Mouse (Mus musculus): ENCODE data around the gene Kif6. TPM values are rescaled to one million over a fixed set of nuclear protein-coding genes. Genes with fewer than 3 reads are reported as not detected.

Gene Kif6
- polyA plus RNA-seq, 1 experiment from 2014 or later = 3.2 TPM

DNA sequence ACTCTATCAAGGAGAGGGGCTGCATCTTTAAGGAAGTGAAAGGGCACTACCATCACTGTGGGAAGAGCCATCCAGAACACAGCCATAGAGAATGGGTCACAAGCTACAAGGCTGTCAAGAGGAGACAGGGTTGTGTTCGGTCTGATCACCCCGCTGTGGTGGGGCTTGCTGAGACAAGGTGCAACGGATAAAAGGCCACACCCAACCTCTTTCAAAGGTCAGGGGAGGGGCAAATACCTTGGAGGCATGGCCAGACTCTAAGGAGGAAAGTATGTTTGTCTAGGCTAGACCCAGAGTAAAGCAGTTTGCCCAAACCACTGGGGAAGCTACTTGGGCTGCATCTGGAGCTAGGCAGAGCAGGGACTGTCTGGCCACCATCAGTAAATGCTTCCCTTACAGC is 318.9 kb downstream of the Kif6 start:
- Histone ChIP-seq H3K27ac (no peak overlapping the region), H3K36me3 (no peaks in the 10 kb centered on the region), H3K9me3 (no peaks in the 10 kb centered on the region), H3K4me2 (no peak overlapping the region), H3K27me3 (peaks cover 17% of the 10 kb centered on the region), H3K4me3 (no peak overlapping the region), H3K4me1 (peaks cover 8% of the 10 kb centered on the region; the same call in 1 of the 2 replicates), H3K9ac (no peak overlapping the region)
- ATAC-seq (ENCODE audit: insufficient number of reproducible peaks, insufficient read depth, low FRiP score, low TSS enrichment, low read depth) = no peak
- WGBS = 60% methylated on average over 3 of the region's 3 CpGs

DNA sequence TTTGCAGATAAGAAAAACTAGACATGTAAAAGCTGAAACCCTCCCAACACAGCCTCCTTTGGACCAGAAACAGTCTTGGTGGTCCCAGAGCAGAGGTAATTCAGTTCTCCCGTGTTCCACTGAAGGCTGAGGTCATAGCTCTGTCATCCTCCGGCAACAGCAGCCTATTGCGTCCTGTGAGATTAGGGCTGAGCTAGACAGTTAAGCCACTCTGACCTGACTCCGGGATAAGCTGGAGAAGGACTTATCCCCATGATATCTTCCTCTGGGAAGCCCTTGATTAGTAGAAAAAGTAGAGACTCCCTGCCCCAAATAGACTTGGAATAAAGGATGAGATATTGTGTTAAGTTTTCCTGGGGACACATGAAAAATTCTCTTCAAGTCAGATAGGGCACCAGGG is 319.6 kb downstream of the Kif6 start:
- no peak overlapping the region for H3K27ac ChIP-seq
- no peak overlapping the region for H3K4me2 ChIP-seq
- H3K36me3 ChIP-seq = no peaks in the 10 kb centered on the region
- H3K27me3 ChIP-seq = peaks cover 17% of the 10 kb centered on the region
- peaks cover 8% of the 10 kb centered on the region; the same call in 1 of the 2 replicates for H3K4me1 ChIP-seq
- H3K9ac ChIP-seq = no peak overlapping the region
- 54% methylated on average over 4 of the region's 4 CpGs for WGBS
- no peak overlapping the region for H3K4me3 ChIP-seq
- ATAC-seq (ENCODE audit: insufficient number of reproducible peaks, insufficient read depth, low FRiP score, low TSS enrichment, low read depth) = no peak
- H3K9me3 ChIP-seq = no peaks in the 10 kb centered on the region

DNA sequence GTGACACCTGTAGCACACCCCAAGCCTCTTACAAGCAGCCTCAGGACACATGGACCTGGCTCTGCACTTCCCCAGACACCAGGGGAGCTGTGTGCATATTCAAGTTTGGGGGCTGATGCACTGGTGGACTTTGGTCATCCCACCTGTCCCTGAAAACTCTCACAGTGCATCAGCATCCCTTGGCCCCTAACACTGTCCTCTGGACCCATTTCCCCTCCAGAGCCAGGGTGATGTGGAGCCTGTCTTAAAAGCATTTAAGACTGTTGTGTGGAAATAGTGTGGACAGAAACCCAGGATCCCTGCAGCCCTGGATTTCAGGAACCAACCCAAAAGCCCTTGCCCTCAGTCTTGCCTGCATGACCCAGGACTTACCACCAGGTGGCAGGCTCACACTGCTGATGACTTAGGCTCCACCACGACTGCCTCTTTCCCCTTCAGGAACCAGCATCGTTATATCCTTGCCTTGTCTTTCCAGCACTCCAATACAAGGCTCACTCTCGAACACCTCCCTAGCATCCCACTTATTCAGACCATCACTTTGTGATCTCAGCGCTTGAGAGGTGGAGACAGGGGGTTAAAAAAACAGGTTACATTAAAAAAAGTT is 320.8 kb downstream of the Kif6 start:
- 3% methylated on average over 4 of the region's 4 CpGs for WGBS
- no peak for ATAC-seq (ENCODE audit: insufficient number of reproducible peaks, insufficient read depth, low FRiP score, low TSS enrichment, low read depth)

DNA sequence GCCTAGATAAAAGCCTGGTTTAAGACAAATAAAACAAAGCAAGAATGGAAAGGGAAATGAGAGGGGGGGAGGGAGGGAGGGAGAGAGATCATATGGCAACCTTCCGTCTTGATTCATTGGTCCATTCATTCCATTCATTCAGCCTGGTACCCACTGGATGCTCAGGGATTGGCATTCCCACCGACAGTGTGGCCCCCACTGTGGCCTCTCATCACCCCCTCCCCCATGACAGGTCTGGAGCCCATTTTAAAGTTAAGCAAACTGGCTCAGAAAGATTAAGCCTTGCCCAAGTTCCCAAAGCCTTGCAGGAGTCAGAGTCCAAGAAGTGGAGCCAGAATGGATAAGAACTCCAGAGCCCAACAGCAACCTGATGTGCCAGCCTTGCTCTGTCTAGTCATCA is 321.3 kb downstream of the Kif6 start:
- Histone ChIP-seq H3K27me3 (peaks cover 17% of the 10 kb centered on the region), H3K4me2 (no peak overlapping the region), H3K9ac (no peak overlapping the region), H3K4me1 (peaks cover 8% of the 10 kb centered on the region; the same call in 1 of the 2 replicates), H3K4me3 (no peak overlapping the region), H3K9me3 (no peaks in the 10 kb centered on the region), H3K36me3 (no peaks in the 10 kb centered on the region), H3K27ac (no peak overlapping the region)
- no peak for ATAC-seq (ENCODE audit: insufficient number of reproducible peaks, insufficient read depth, low FRiP score, low TSS enrichment, low read depth)
- 13% methylated on average over 2 of the region's 2 CpGs for WGBS

More for the DNA sequence above, 320.8 kb downstream of the Kif6 start:
- Histone ChIP-seq H3K36me3 (no peaks in the 10 kb centered on the region), H3K9ac (no peak overlapping the region), H3K4me3 (no peak overlapping the region), H3K27me3 (peaks cover 17% of the 10 kb centered on the region), H3K9me3 (no peaks in the 10 kb centered on the region), H3K4me2 (no peak overlapping the region), H3K27ac (no peak overlapping the region), H3K4me1 (peaks cover 8% of the 10 kb centered on the region; the same call in 1 of the 2 replicates)

DNA sequence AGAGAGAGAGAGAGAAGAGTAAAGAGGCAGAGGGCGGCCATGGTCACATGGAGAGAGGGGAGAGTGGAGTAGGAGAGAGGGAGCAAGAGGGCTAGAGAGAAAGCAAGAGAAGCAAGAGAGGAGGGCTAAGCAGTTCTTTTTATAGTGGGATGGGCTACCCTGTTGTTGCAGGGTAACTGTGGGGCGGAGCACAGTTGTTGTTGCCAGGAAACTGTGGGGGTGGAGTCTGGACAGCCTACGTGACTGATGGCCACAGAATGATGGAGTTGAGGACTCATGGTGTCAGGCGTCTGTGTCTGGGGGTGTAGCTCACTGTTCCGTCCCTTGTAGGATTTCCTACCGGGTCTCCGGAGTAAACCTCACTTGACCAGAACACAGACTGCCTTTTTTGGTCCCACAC is 324.2 kb downstream of the Kif6 start:
- H3K9ac ChIP-seq = no peak overlapping the region
- no peak for ATAC-seq (ENCODE audit: insufficient number of reproducible peaks, insufficient read depth, low FRiP score, low TSS enrichment, low read depth)
- H3K9me3 ChIP-seq = no peaks in the 10 kb centered on the region
- peaks cover 13% of the 10 kb centered on the region for H3K27me3 ChIP-seq
- H3K4me1 ChIP-seq = peaks cover 8% of the 10 kb centered on the region; the same call in 1 of the 2 replicates
- H3K4me2 ChIP-seq = no peak overlapping the region
- WGBS = 76% methylated on average over 7 of the region's 7 CpGs
- no peak overlapping the region for H3K4me3 ChIP-seq
- H3K27ac ChIP-seq = no peak overlapping the region
- H3K36me3 ChIP-seq = no peaks in the 10 kb centered on the region

DNA sequence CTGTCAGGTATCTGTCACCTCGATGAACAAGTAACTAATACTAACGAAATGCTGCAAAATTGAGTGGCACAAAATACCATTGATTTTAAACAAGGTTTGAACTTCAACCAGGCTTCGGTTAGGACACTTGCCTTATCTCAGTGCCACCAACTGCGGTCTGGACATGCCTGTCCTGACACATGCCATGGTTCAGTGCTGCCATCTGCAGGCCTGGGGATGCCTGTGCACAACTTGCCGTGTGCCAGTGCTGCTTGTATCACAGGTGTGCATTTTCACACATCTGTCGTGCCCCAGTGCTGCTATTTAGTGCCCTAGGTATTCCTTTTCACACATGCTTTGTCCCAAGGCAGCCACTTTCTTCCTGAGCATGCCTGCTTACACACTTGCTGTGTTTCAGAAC is 327.7 kb downstream of the Kif6 start:
- H3K9ac ChIP-seq = no peak overlapping the region
- 67% methylated on average over 6 of the region's 6 CpGs for WGBS

DNA sequence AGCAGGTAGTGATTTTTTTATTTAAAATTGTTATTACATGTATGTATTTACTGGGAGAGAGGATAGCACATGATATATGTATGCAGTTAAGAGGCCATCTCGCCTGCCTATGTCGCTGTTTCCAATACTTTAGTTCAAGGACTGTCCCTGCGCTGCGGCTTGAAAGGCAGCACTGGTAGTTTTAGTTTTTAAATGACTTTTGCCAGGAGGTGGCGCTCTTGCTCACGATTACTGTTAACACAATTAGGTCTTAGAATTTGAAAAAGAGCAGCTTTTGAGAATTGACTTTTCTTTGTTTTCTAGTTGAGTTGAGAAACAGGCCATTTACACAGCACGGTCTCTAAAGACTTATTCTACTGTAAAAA is 336.5 kb downstream of the Kif6 start:
- H3K27me3 ChIP-seq = no peaks in the 10 kb centered on the region
- peak overlapping the region; percentile 52 for H3K4me2 ChIP-seq
- H3K9ac ChIP-seq = no peak overlapping the region
- no peak for ATAC-seq (ENCODE audit: insufficient number of reproducible peaks, insufficient read depth, low FRiP score, low TSS enrichment, low read depth)
- peak overlapping the region; percentile 24 for H3K4me3 ChIP-seq
- H3K27ac ChIP-seq = no peak overlapping the region
- no peaks in the 10 kb centered on the region for H3K36me3 ChIP-seq
- H3K9me3 ChIP-seq = no peaks in the 10 kb centered on the region
- H3K4me1 ChIP-seq = peaks cover 7% of the 10 kb centered on the region; the same call in 1 of the 2 replicates
- 7% methylated on average over 7 of the region's 7 CpGs for WGBS

More for the DNA sequence above, 327.7 kb downstream of the Kif6 start:
- Histone ChIP-seq H3K4me3 (no peak overlapping the region), H3K27ac (no peak overlapping the region), H3K4me2 (no peak overlapping the region), H3K36me3 (no peaks in the 10 kb centered on the region), H3K4me1 (no peaks in the 10 kb centered on the region), H3K9me3 (no peaks in the 10 kb centered on the region), H3K27me3 (no peaks in the 10 kb centered on the region)
- ATAC-seq (ENCODE audit: insufficient number of reproducible peaks, insufficient read depth, low FRiP score, low TSS enrichment, low read depth) = no peak

DNA sequence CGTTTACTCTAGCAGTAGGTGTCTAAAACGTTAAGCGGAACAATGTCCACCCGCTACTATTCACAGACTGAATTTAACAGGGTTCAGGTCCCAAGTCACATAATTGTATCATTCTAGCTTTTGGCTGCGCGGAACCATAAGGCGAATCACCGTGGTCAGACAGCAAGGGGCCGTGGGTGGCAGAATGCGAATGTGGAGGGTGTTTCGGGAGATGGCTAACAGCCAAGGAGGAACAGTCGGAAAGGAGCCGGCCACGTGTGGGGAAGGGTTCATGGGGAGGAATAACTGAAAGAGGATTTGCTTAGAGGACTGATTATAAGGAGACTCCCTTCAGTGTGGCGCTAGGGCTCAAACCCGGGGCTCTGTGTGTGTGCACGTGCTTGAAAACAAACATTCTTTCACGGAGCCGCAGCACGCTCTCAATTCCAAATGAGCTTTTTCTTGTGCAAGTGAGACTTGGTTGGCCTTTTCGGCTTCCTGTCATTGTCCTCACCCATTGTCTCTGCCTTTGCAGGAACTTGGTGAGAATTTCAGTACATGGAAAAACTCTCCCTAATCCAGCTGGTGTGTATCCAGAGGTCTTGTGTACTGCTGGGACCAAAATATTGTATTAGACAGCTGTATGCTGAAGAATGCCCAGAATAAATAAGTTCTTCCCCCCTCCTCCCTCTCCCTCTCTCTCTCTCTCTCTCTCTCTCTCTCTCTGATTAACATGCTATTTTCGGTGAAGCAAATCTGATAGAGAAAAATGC is 337.1 kb downstream of the Kif6 start:
- peak overlapping the region; percentile 51; the same call in 1 of the 2 replicates for H3K9ac ChIP-seq
- peak overlapping the region; percentile 52 for H3K4me2 ChIP-seq
- no peak for ATAC-seq (ENCODE audit: insufficient number of reproducible peaks, insufficient read depth, low FRiP score, low TSS enrichment, low read depth)
- H3K9me3 ChIP-seq = no peaks in the 10 kb centered on the region
- WGBS = 49% methylated on average over 22 of the region's 22 CpGs
- peaks cover 7% of the 10 kb centered on the region; the same call in 1 of the 2 replicates for H3K4me1 ChIP-seq
- no peaks in the 10 kb centered on the region for H3K36me3 ChIP-seq
- no peaks in the 10 kb centered on the region for H3K27me3 ChIP-seq
- H3K27ac ChIP-seq = 0 out of 2 replicates have a peak overlapping the region, but pooled peaks have one; percentile 33
- peak overlapping the region; percentile 24 for H3K4me3 ChIP-seq

DNA sequence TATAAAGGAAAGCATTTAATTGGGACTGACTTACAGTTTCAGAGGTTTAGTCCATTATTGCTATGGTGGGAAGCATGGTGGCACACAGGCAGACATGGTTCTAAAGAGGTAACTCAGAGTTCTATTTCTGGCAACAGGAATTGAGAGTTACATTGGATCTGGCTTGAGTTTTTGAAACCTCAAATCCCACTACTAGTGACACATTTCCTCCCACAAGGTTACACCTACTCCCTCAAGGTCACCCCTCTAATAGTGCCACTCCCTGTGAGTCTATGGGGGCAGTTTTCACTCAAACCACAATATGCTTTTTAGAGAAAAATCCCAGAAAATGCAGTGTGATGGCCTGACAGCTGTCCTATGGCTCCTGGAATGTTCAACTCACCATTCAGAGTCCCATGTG is 344.1 kb downstream of the Kif6 start:
- H3K9ac ChIP-seq = no peak overlapping the region
- no peaks in the 10 kb centered on the region for H3K9me3 ChIP-seq
- no peak overlapping the region for H3K4me2 ChIP-seq
- H3K4me1 ChIP-seq = no peaks in the 10 kb centered on the region
- no peak for ATAC-seq (ENCODE audit: insufficient number of reproducible peaks, insufficient read depth, low FRiP score, low TSS enrichment, low read depth)
- H3K4me3 ChIP-seq = no peak overlapping the region
- no peaks in the 10 kb centered on the region for H3K36me3 ChIP-seq
- no peak overlapping the region for H3K27ac ChIP-seq
- H3K27me3 ChIP-seq = no peaks in the 10 kb centered on the region

Other genes starting within 250 kb of the Kif6 start
- gene Mocs1, start 186.8 kb upstream of the Kif6 start, polyA plus RNA-seq (2015; fragmentation: Nextera tagmentation; extraction: Ambion mirVana) = 6.1 TPM in 2 replicates
- 17.3 and 22.2 TPM in 2 replicates for gene Daam2, start 50.8 kb upstream of the Kif6 start, polyA plus RNA-seq (2015; fragmentation: Nextera tagmentation; extraction: Ambion mirVana)